Mouse (Mus musculus): Measurements from ENCODE around the gene Ugcg.
"Not testable (repeated sequence)": the region's sequence is repeated elsewhere in the genome, so short reads cannot be mapped to it uniquely, and the experiment has no call there.

Ugcg gene

DNA sequence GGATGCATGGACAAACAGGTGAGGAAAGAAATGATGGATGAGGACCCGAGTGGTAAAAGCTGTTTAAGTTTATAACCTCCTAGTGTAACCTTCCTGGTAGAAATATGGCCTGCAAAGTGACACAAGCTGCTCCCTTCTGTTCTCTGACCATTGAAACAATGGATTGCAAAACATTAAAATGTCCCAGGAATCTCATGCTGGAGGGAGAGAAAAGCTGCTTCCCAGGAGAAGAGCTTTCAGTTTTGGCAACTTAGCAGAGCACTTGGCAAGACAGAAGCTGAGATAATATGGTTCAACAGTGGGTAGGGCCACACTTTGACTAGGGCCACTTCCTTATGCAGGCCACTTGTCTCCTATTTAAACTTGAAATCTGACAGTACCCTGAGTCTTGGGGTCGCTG lies 69.7 kb downstream of the Ugcg start:
- no peak for DNase-seq (ENCODE audit: low spot score)

DNA sequence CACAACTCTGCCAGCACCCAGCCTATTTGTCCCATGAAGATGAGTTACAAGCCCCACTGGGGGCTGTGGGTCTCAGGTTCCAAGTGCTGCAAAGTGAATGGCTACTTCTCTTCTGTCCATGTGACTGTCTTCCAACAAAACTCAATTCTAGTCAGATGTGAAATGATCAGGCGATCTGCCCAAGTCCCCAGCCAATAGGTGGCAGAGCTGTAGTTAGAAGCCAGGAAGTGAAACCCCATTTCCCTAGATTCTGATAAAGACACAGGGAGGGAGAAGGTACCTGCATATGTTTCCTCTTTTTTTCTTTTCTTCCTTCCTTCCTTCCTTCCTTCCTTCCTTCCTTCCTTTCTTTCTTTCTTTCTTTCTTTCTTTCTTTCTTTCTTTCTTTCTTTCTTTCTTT lies 70.7 kb downstream of the Ugcg start:
- DNase-seq (ENCODE audit: low spot score), result no peak

DNA sequence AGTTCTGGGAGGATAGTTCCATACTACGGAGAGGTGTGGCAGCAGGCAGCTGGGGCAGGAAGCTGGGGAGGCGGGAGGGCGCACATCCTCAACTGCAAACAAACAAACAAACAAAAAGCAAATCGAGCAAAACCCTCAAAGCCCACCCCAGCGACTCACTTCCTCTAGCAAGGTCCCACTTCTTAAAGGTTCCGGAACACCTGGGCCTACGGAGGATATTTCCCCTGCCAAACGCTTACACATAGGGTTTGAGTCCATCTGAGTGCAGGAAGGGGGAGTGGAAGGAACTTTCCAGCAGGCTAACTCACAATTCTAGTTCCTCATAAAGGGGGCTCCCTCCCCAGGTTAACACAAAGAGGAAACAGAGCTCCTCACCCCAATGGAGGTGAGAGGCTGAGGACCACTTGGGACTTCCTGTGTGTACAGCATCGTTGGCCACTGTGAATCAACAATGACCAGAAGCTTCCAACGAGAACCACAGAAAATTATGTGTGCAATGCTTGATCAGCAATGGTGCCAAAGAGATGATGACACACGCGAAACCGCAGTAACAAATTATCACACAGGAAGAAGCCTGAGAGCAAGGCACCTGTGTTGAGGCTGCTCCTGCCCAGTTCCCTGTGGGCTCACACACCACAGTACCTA lies 71.9 kb downstream of the Ugcg start:
- DNase-seq (ENCODE audit: low spot score), result no peak

DNA sequence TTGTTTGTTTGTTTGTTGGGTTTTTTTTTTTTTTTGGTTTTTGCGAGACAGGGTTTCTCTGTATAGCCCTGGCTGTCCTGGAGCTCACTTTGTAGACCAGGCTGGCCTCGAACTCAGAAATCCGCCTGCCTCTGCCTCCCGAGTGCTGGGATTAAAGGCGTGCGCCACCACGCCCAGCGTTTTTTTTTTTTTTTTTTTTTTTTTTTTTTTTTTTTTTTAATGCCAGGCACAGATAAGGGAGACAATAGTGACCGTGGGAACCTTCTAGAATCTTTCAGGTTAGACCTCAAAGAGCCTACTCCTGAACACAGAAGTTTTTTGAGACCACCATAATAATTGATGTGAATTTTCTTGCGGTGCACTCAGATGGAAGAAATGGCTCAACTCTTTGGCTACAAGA lies 72.5 kb downstream of the Ugcg start:
- DNase-seq (ENCODE audit: low spot score), result not testable (repeated sequence)

DNA sequence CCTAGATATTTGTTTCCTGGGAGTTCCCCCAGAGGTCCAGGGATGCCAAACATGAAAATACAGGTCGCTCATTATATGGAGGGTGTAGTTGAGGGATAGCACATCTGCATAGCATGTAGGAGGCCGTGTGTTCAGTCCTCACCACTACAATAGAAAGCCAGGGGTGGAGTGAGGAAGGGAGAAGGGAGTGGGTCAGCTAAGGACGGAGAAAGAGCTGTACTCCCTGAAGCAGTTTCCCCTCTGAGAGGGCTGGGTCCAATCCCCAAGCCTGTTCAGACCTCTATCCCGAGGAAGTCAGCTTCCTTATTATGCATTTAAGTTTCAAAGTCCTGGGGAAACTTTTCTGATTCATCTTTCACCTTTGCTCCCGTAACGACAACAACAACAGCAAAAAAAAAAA lies 73.1 kb downstream of the Ugcg start:
- DNase-seq (ENCODE audit: low spot score), result no peak

DNA sequence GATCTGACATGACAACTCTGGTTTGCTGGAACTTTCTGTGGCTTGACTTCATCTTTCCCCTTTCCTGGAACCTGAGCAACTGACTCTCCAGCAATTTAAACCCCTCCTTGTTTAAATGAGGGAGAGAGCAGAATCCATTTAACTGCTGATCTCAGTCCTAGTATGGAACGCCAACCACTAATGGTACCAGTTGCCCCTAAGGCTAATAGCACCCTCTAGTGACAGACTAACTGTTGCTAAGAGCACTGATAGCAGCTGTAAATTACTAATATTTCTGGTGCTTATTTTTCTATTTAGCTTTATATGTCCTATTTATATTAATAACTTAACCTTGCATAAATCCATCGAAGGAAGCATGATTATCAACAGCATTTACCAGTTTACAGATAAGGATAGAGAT lies 74.4 kb downstream of the Ugcg start:
- no peak for DNase-seq (ENCODE audit: low spot score)

DNA sequence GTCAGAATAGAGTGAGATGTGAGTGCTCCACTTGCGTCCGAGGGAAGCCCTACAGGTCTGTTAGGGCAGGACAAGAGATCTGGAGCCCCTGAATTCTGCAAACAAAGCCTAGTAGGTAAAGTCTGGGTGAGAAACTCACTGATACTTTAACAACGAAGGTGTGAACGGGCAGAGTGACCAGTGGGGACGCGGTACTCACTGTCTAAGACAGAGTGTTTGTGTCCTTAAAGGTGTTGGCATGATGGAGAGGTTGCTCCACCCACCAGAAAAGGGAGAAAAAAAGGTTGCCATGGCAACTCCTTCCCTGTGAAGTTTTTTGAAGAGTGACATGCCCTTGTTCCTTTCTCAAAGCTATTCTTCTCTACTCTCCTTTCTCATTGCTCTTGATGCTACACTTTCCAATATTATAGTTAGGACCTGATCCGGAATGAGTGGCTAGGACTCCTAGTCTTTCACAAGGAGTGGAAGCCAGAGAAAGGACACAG lies 75.6 kb downstream of the Ugcg start:
- no peak for DNase-seq (ENCODE audit: low spot score)

DNA sequence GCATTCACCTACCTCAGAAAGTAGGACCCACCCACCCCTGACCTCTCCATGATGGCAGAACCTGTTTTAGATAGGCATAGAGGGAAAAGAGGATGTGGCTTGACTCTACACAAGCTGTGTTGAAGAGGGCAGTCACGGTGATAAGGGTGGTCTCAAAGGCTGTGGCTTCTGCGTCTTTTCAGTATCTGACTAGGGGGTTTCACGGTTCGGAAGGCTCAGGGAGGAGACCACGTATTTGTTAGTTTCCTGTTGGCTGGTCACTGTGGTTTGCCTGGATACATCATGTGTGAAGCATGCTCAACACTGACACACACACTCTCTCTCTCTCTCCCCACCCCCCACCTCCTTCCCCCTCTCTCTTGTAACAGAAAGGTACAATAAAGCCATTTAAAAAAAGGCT lies 76.1 kb downstream of the Ugcg start:
- no peak for DNase-seq (ENCODE audit: low spot score)

DNA sequence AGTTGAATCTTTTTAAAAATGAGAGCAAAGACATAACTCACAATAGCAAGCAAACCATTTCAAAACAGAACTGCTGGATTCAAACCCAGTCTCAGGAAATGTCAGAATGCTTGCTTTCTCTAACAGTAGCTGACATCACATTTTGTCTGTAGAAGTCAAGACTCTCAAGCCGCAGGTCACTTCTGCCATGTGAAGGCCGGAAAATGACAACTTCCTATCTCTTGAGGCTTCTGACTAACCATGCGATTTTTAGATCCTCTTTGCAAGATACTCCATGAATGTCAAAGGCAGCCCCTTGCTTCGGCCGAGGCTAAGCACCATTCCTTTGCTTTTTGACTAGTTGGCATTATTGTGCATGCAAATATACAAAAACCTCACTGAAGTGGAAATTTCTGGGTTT lies 76.6 kb downstream of the Ugcg start:
- no peak for DNase-seq (ENCODE audit: low spot score)
